Mouse (Mus musculus) CD4-positive naive resting alpha-beta T cell, adult 57 days (primary cell): Measurements from ENCODE around the gene Itm2c. TPM values are rescaled to one million over a fixed set of nuclear protein-coding genes. Genes with fewer than 3 reads are reported as not detected.

Source experiments
- total RNA-seq: library from RNA; stranded (reverse); gene quantifications from one replicate; pipeline ENCODE4 v1.2.4, GENCODE M21; 2023

The Itm2c gene
- 71.3 TPM for total RNA-seq

GRCm38 (mm10) chr1:85894231-85894747, at the start of gene Itm2c:
Gene Itm2c, plus strand, starts transcription at chr1:85894281.

GRCm38 (mm10) chr1:85928057-85928687, 34.1 kb downstream of the Itm2c start, which contains the start of gene 4933407L21Rik:
Gene 4933407L21Rik, plus strand, starts transcription at chr1:85928483.

Other genes starting within 250 kb of the Itm2c start
- gene Sp100, start 244.3 kb upstream of the Itm2c start, total RNA-seq = 623 TPM
- 22.3 TPM for gene A630001G21Rik, start 115.6 kb upstream of the Itm2c start, total RNA-seq
- 111 TPM for gene Cab39, start 100.8 kb upstream of the Itm2c start, total RNA-seq
- gene 4933407L21Rik, start 34.2 kb downstream of the Itm2c start, total RNA-seq = 0.44 TPM
- gene Gpr55, start 66.7 kb downstream of the Itm2c start, total RNA-seq = 1.2 TPM
- gene Spata3, start 122.5 kb downstream of the Itm2c start, total RNA-seq = not detected
- gene 2810459M11Rik, start 151.6 kb downstream of the Itm2c start, total RNA-seq = 0.50 TPM
- gene Psmd1, start 170.1 kb downstream of the Itm2c start, total RNA-seq = 48.9 TPM
- not detected for gene Htr2b, start 217.7 kb downstream of the Itm2c start, total RNA-seq
- gene Gm21972, start 239.4 kb downstream of the Itm2c start, total RNA-seq = 1.8 TPM